Mouse (Mus musculus) central nervous system, embryonic 18 days (tissue): ENCODE measurements around the gene 2310050C09Rik. TPM values are rescaled to one million over a fixed set of nuclear protein-coding genes. Genes with fewer than 3 reads are reported as not detected.

Experiments used
- polyA plus RNA-seq: library from polyadenylated mRNA; depleted of rRNA; stranded (reverse); fragments of >200 nt; gene quantifications from 2 replicates; pipeline ENCODE4 v1.2.3, GENCODE M21; 2012; rRNA removed

2310050C09Rik gene
- polyA plus RNA-seq: not detected in 2 replicates

GRCm38 (mm10) chr3:92870116-92870515, at the start of gene 2310050C09Rik:
Gene 2310050C09Rik, minus strand, starts transcription at chr3:92870216.

GRCm38 (mm10) chr3:92851186-92851585, 18.8 kb downstream of the 2310050C09Rik start, which contains the start of gene Lce1l:
Gene Lce1l, minus strand, starts transcription at chr3:92851286.

GRCm38 (mm10) chr3:92827108-92827507, 42.9 kb downstream of the 2310050C09Rik start, which contains the start of gene Kprp:
Gene Kprp, minus strand, starts transcription at chr3:92827247.

Other genes starting within 250 kb of the 2310050C09Rik start
- not detected in 2 replicates for gene Lce6a, start 248.6 kb downstream of the 2310050C09Rik start, polyA plus RNA-seq
- gene Lce1a1, start 221.9 kb downstream of the 2310050C09Rik start, polyA plus RNA-seq: not detected in 2 replicates
- not detected in 2 replicates for gene Lce1b, start 213.3 kb downstream of the 2310050C09Rik start, polyA plus RNA-seq
- not detected in 2 replicates for gene Lce1a2, start 199.9 kb downstream of the 2310050C09Rik start, polyA plus RNA-seq
- gene Lce1c, start 191.0 kb downstream of the 2310050C09Rik start, polyA plus RNA-seq: not detected in 2 replicates
- gene Lce1d, start 183.0 kb downstream of the 2310050C09Rik start, polyA plus RNA-seq: not detected in 2 replicates
- not detected in 2 replicates for gene Lce1e, start 161.1 kb downstream of the 2310050C09Rik start, polyA plus RNA-seq
- not detected in 2 replicates for gene Lce1f, start 149.9 kb downstream of the 2310050C09Rik start, polyA plus RNA-seq
- gene Gm38119, start 131.1 kb downstream of the 2310050C09Rik start, polyA plus RNA-seq: not detected in 2 replicates
- gene Lce1g, start 117.9 kb downstream of the 2310050C09Rik start, polyA plus RNA-seq: not detected in 2 replicates
- not detected in 2 replicates for gene Lce1h, start 105.2 kb downstream of the 2310050C09Rik start, polyA plus RNA-seq
- gene Lce1i, start 91.3 kb downstream of the 2310050C09Rik start, polyA plus RNA-seq: not detected in 2 replicates
- gene Lce1j, start 79.7 kb downstream of the 2310050C09Rik start, polyA plus RNA-seq: not detected in 2 replicates
- gene Lce1k, start 62.3 kb downstream of the 2310050C09Rik start, polyA plus RNA-seq: not detected in 2 replicates
- gene Kprp, start 43.0 kb downstream of the 2310050C09Rik start, polyA plus RNA-seq: not detected in 2 replicates
- not detected in 2 replicates for gene Lce1l, start 18.9 kb downstream of the 2310050C09Rik start, polyA plus RNA-seq
- not detected in 2 replicates for gene Lce3a, start 56.0 kb upstream of the 2310050C09Rik start, polyA plus RNA-seq
- not detected in 2 replicates for gene Lce3b, start 62.8 kb upstream of the 2310050C09Rik start, polyA plus RNA-seq
- gene Lce3c, start 74.3 kb upstream of the 2310050C09Rik start, polyA plus RNA-seq: not detected in 2 replicates
- not detected in 2 replicates for gene Lce3d, start 87.2 kb upstream of the 2310050C09Rik start, polyA plus RNA-seq
- not detected in 2 replicates for gene Lce3e, start 96.8 kb upstream of the 2310050C09Rik start, polyA plus RNA-seq
- not detected in 2 replicates for gene Lce3f, start 122.0 kb upstream of the 2310050C09Rik start, polyA plus RNA-seq
- 1.2 and 2.7 TPM in 2 replicates for gene Crct1, start 145.5 kb upstream of the 2310050C09Rik start, polyA plus RNA-seq
- gene Lce1m, start 148.8 kb upstream of the 2310050C09Rik start, polyA plus RNA-seq: not detected in 2 replicates
- gene Gm4858, start 198.6 kb upstream of the 2310050C09Rik start, polyA plus RNA-seq: not detected in 2 replicates